Mouse (Mus musculus) left cerebral cortex, postnatal 4 days (tissue): ENCODE measurements around the gene Cyp2t4. TPM values are rescaled to one million over a fixed set of nuclear protein-coding genes. Genes with fewer than 3 reads are reported as not detected.
A peak's percentile ranks its signal among the peaks of the same experiment; 100 is the strongest.

Experiments used
- DNase-seq: peaks from one replicate; pipeline ENCODE4 v3.0.0-alpha.2; 2022
- intact Hi-C: fragments of 180-260 bp; cut with DNase I; formaldehyde crosslinking; loops from one replicate; pipeline ENCODE4 v1.15.1; 2025
- total RNA-seq, 2 experiments: library from RNA; stranded (reverse); gene quantifications; 2 replicates each; pipeline ENCODE4 v1.2.3; 2021

Cyp2t4 gene
- total RNA-seq: not detected

GRCm38 (mm10) chr7:27153205-27153764, at the start of gene Cyp2t4:
Gene Cyp2t4 (plus strand): TSS chr7:27153714.
- intact Hi-C loops: no loop called here
- DNase-seq: no peak

GRCm38 (mm10) chr7:27104882-27105281, 48.6 kb upstream of the Cyp2t4 start:
- no peak for DNase-seq
- intact Hi-C loops: loop anchor here (10.0 kb wide), 1 partner anchor 1230 kb away; no protein-coding TSS in a partner anchor

- DNase-seq: no peak
- intact Hi-C loops: no loop called here
These were observed 43.2 kb upstream of the Cyp2t4 start for GRCm38 (mm10) chr7:27110327-27110726.

- no peak for DNase-seq
- intact Hi-C loops: no loop called here
These were observed 42.5 kb upstream of the Cyp2t4 start for GRCm38 (mm10) chr7:27111038-27111437.

- intact Hi-C loops: no loop called here
These were observed 41.5 kb upstream of the Cyp2t4 start for GRCm38 (mm10) chr7:27111987-27112386.

GRCm38 (mm10) chr7:27118033-27118511, 35.4 kb upstream of the Cyp2t4 start:
- intact Hi-C loops: no loop called here
- no peak for DNase-seq

More at GRCm38 (mm10) chr7:27111987-27112386, 41.5 kb upstream of the Cyp2t4 start:
- no peak for DNase-seq

- intact Hi-C loops: no loop called here
- DNase-seq: no peak
These were observed 33.8 kb upstream of the Cyp2t4 start, which contains the start of gene Cyp2f2 for GRCm38 (mm10) chr7:27119676-27120075. Gene Cyp2f2 (plus strand): TSS chr7:27119909.

GRCm38 (mm10) chr7:27124305-27124832, 29.1 kb upstream of the Cyp2t4 start:
- intact Hi-C loops: no loop called here
- no peak for DNase-seq

- intact Hi-C loops: no loop called here
- DNase-seq: no peak
These were observed 28.5 kb upstream of the Cyp2t4 start for GRCm38 (mm10) chr7:27124969-27125368.

- no peak for DNase-seq
- intact Hi-C loops: no loop called here
These were observed 25.4 kb upstream of the Cyp2t4 start for GRCm38 (mm10) chr7:27128162-27128561.

GRCm38 (mm10) chr7:27128946-27129345, 24.6 kb upstream of the Cyp2t4 start:
- DNase-seq: no peak

GRCm38 (mm10) chr7:27129811-27130210, 23.7 kb upstream of the Cyp2t4 start:
- intact Hi-C loops: no loop called here
- DNase-seq: no peak

More at GRCm38 (mm10) chr7:27128946-27129345, 24.6 kb upstream of the Cyp2t4 start:
- intact Hi-C loops: no loop called here

- DNase-seq: no peak
- intact Hi-C loops: no loop called here
These were observed 22.8 kb upstream of the Cyp2t4 start for GRCm38 (mm10) chr7:27130521-27131370.

- DNase-seq: no peak
- intact Hi-C loops: no loop called here
These were observed 22.1 kb upstream of the Cyp2t4 start for GRCm38 (mm10) chr7:27131387-27131786.

GRCm38 (mm10) chr7:27132588-27132987, 20.9 kb upstream of the Cyp2t4 start:
- peak; percentile 75 for DNase-seq
- intact Hi-C loops: no loop called here

GRCm38 (mm10) chr7:27133156-27133555, 20.4 kb upstream of the Cyp2t4 start:
- DNase-seq: no peak

GRCm38 (mm10) chr7:27133757-27134156, 19.8 kb upstream of the Cyp2t4 start:
- intact Hi-C loops: no loop called here
- DNase-seq: no peak

More at GRCm38 (mm10) chr7:27133156-27133555, 20.4 kb upstream of the Cyp2t4 start:
- intact Hi-C loops: no loop called here

- DNase-seq: no peak
- intact Hi-C loops: no loop called here
These were observed 17.0 kb upstream of the Cyp2t4 start for GRCm38 (mm10) chr7:27136410-27136996.

- intact Hi-C loops: no loop called here
- no peak for DNase-seq
These were observed 2.5 kb downstream of the Cyp2t4 start for GRCm38 (mm10) chr7:27156005-27156404.

- no peak for DNase-seq
- intact Hi-C loops: no loop called here
These were observed 4.7 kb downstream of the Cyp2t4 start for GRCm38 (mm10) chr7:27158171-27158570.

GRCm38 (mm10) chr7:27159256-27159655, 5.7 kb downstream of the Cyp2t4 start:
- no peak for DNase-seq
- intact Hi-C loops: no loop called here
